Mouse (Mus musculus) CD4-positive, CD25-positive, alpha-beta regulatory T cell, adult 2 months (primary cell): Measurements from ENCODE around the gene Car11.
"Not testable (repeated sequence)": the region's sequence is repeated elsewhere in the genome, so short reads cannot be mapped to it uniquely, and the experiment has no call there.

Experiments
- DNase-seq: peaks from one replicate; pipeline ENCODE4 v3.0.0-alpha.2; 2012; ENCODE audit warnings: low read depth, low spot score

Gene Car11

GRCm38 (mm10) chr7:45699523-45700141 lies at the start of gene Car11:
Gene Car11, plus strand, starts transcription at chr7:45699843.
- peak; percentile 42 for DNase-seq

- DNase-seq: not testable (repeated sequence)
These were observed 49.2 kb upstream of the Car11 start for GRCm38 (mm10) chr7:45650484-45650883.

- peak; percentile 32 for DNase-seq
These were observed 45.1 kb upstream of the Car11 start for GRCm38 (mm10) chr7:45654424-45655047.

- DNase-seq: no peak
These were observed 38.7 kb upstream of the Car11 start for GRCm38 (mm10) chr7:45660746-45661478.

GRCm38 (mm10) chr7:45661702-45662101 lies 37.9 kb upstream of the Car11 start:
- DNase-seq: not testable (repeated sequence)

- DNase-seq: no peak
These were observed 34.1 kb upstream of the Car11 start for GRCm38 (mm10) chr7:45665303-45666138.

GRCm38 (mm10) chr7:45666161-45666560 lies 33.5 kb upstream of the Car11 start, which contains the start of gene Fut2:
Gene Fut2, minus strand, starts transcription at chr7:45666394.
- no peak for DNase-seq

- DNase-seq: no peak
These were observed 31.9 kb upstream of the Car11 start for GRCm38 (mm10) chr7:45667761-45668160.

GRCm38 (mm10) chr7:45668921-45669320 lies 30.7 kb upstream of the Car11 start:
- DNase-seq: peak; percentile 46

- DNase-seq: no peak
These were observed 21.9 kb upstream of the Car11 start for GRCm38 (mm10) chr7:45677627-45678295.

GRCm38 (mm10) chr7:45678513-45678912 lies 21.1 kb upstream of the Car11 start:
- DNase-seq: no peak

- DNase-seq: no peak
These were observed 19.5 kb upstream of the Car11 start for GRCm38 (mm10) chr7:45679966-45680621.

GRCm38 (mm10) chr7:45681046-45681736 lies 18.5 kb upstream of the Car11 start:
- DNase-seq: peak; percentile 63

GRCm38 (mm10) chr7:45682144-45683126 lies 17.2 kb upstream of the Car11 start:
- peak; percentile 94 for DNase-seq

GRCm38 (mm10) chr7:45683396-45684050 lies 16.1 kb upstream of the Car11 start, which contains the start of gene Ntn5:
Gene Ntn5, plus strand, starts transcription at chr7:45684022.
- DNase-seq: no peak

- DNase-seq: no peak
These were observed 13.8 kb upstream of the Car11 start for GRCm38 (mm10) chr7:45685811-45686210.

GRCm38 (mm10) chr7:45686841-45687240 lies 12.8 kb upstream of the Car11 start:
- peak; percentile 53 for DNase-seq

GRCm38 (mm10) chr7:45689099-45689498 lies 10.5 kb upstream of the Car11 start:
- DNase-seq: peak; percentile 1
